Mouse (Mus musculus): ENCODE results near the gene Trak1.

GRCm38 (mm10) chr9:121391898-121392297 is 94.6 kb downstream of the Trak1 start:
- TF ChIP-seq CTCF (IDR thresholded peaks at IDR 0.05; ENCODE audit: low read depth, low read length) (peak; percentile 46), EP300 (IDR thresholded peaks at IDR 0.05; ENCODE audit: insufficient read depth, low read depth, low read length) (no peak), POLR2A (IDR thresholded peaks at IDR 0.05; ENCODE audit: insufficient read depth, low read length) (no peak)

Measured in ES-Bruce4 (cell line).